Mouse (Mus musculus): ENCODE data around the gene Rnaseh2b.

- no peak for TF ChIP-seq CTCF (IDR thresholded peaks at IDR 0.05; ENCODE audit: insufficient read depth, low read depth, low read length)
- TF ChIP-seq POLR2A (IDR thresholded peaks at IDR 0.05; ENCODE audit: insufficient read depth, low read depth, low read length) = no peak
These were observed 57.8 kb downstream of the Rnaseh2b start for GRCm38 (mm10) chr14:62350186-62350585.
